Mouse (Mus musculus): Measurements from ENCODE around the gene Stambpl1. TPM values are rescaled to one million over a fixed set of nuclear protein-coding genes. Genes with fewer than 3 reads are reported as not detected.

Gene Stambpl1
- polyA plus RNA-seq, 1 experiment from 2014 or later, result 4.0 TPM

GRCm38 (mm10) chr19:34270824-34271464 lies 78.9 kb downstream of the Stambpl1 start:
- WGBS, result 94% methylated on average over 13 of the region's 13 CpGs
- H3K36me3 ChIP-seq (ENCODE audit: control insufficient read depth, insufficient read depth, low read length), result no peaks in the 10 kb centered on the region
- DNase-seq (ENCODE audit: low spot score) (no peak), ATAC-seq (ENCODE audit: insufficient read depth, low FRiP score, low TSS enrichment) (no peak)
- no peak overlapping the region for H3K9ac ChIP-seq (ENCODE audit: low read length)
- no peak overlapping the region for H3K27ac ChIP-seq (ENCODE audit: low read depth, low read length)
- no peaks in the 10 kb centered on the region for H3K4me1 ChIP-seq (ENCODE audit: control insufficient read depth, insufficient read depth, low read length)
- H3K4me2 ChIP-seq (ENCODE audit: low read depth), result no peak overlapping the region
- no peaks in the 10 kb centered on the region for H3K9me3 ChIP-seq (ENCODE audit: control insufficient read depth, low read length)
- no peak overlapping the region for H3K4me3 ChIP-seq (ENCODE audit: low read depth, low read length)
- H3K27me3 ChIP-seq (ENCODE audit: control insufficient read depth, insufficient read depth, low read length), result no peaks in the 10 kb centered on the region

GRCm38 (mm10) chr19:34273073-34273472 lies 81.0 kb downstream of the Stambpl1 start:
- H3K27me3 ChIP-seq (ENCODE audit: control insufficient read depth, insufficient read depth, low read length), result no peaks in the 10 kb centered on the region
- no peak overlapping the region for H3K4me3 ChIP-seq (ENCODE audit: low read depth, low read length)
- no peaks in the 10 kb centered on the region for H3K9me3 ChIP-seq (ENCODE audit: control insufficient read depth, low read length)
- no peak overlapping the region for H3K27ac ChIP-seq (ENCODE audit: low read depth, low read length)
- H3K4me1 ChIP-seq (ENCODE audit: control insufficient read depth, insufficient read depth, low read length), result no peaks in the 10 kb centered on the region
- no peak for ATAC-seq (ENCODE audit: insufficient read depth, low FRiP score, low TSS enrichment)
- H3K36me3 ChIP-seq (ENCODE audit: control insufficient read depth, insufficient read depth, low read length), result no peaks in the 10 kb centered on the region
- WGBS, result 94% methylated on average over 1 of the region's 1 CpGs
- no peak for DNase-seq (ENCODE audit: low spot score)
- H3K9ac ChIP-seq (ENCODE audit: low read length), result no peak overlapping the region
- H3K4me2 ChIP-seq (ENCODE audit: low read depth), result no peak overlapping the region

GRCm38 (mm10) chr19:34278078-34278477 lies 86.0 kb downstream of the Stambpl1 start:
- Histone ChIP-seq H3K4me2 (ENCODE audit: low read depth) (no peak overlapping the region), H3K4me1 (ENCODE audit: control insufficient read depth, insufficient read depth, low read length) (no peaks in the 10 kb centered on the region), H3K27ac (ENCODE audit: low read depth, low read length) (no peak overlapping the region), H3K4me3 (ENCODE audit: low read depth, low read length) (no peak overlapping the region), H3K27me3 (ENCODE audit: control insufficient read depth, insufficient read depth, low read length) (no peaks in the 10 kb centered on the region), H3K9ac (ENCODE audit: low read length) (no peak overlapping the region), H3K36me3 (ENCODE audit: control insufficient read depth, insufficient read depth, low read length) (no peaks in the 10 kb centered on the region), H3K9me3 (ENCODE audit: control insufficient read depth, low read length) (no peaks in the 10 kb centered on the region)
- DNase-seq (ENCODE audit: low spot score) (no peak), ATAC-seq (ENCODE audit: insufficient read depth, low FRiP score, low TSS enrichment) (no peak)
- WGBS, result 90% methylated on average over 3 of the region's 3 CpGs

- no peak for DNase-seq (ENCODE audit: low spot score)
- no peak overlapping the region for H3K27ac ChIP-seq (ENCODE audit: low read depth, low read length)
- H3K4me2 ChIP-seq (ENCODE audit: low read depth), result no peak overlapping the region
- no peaks in the 10 kb centered on the region for H3K36me3 ChIP-seq (ENCODE audit: control insufficient read depth, insufficient read depth, low read length)
- WGBS, result 90% methylated on average over 6 of the region's 6 CpGs
- H3K9me3 ChIP-seq (ENCODE audit: control insufficient read depth, low read length), result no peaks in the 10 kb centered on the region
- no peaks in the 10 kb centered on the region for H3K27me3 ChIP-seq (ENCODE audit: control insufficient read depth, insufficient read depth, low read length)
- H3K9ac ChIP-seq (ENCODE audit: low read length), result no peak overlapping the region
- no peak for ATAC-seq (ENCODE audit: insufficient read depth, low FRiP score, low TSS enrichment)
- no peak overlapping the region for H3K4me3 ChIP-seq (ENCODE audit: low read depth, low read length)
- no peaks in the 10 kb centered on the region for H3K4me1 ChIP-seq (ENCODE audit: control insufficient read depth, insufficient read depth, low read length)
Observed at GRCm38 (mm10) chr19:34283614-34284013, 91.6 kb downstream of the Stambpl1 start.

- H3K4me2 ChIP-seq (ENCODE audit: low read depth), result no peak overlapping the region
- no peak overlapping the region for H3K4me3 ChIP-seq (ENCODE audit: low read depth, low read length)
- no peak for DNase-seq (ENCODE audit: low spot score)
- WGBS, result 67% methylated on average over 10 of the region's 10 CpGs
- H3K27me3 ChIP-seq (ENCODE audit: control insufficient read depth, insufficient read depth, low read length), result no peaks in the 10 kb centered on the region
- ATAC-seq (ENCODE audit: insufficient read depth, low FRiP score, low TSS enrichment), result no peak
- no peaks in the 10 kb centered on the region for H3K4me1 ChIP-seq (ENCODE audit: control insufficient read depth, insufficient read depth, low read length)
- H3K9ac ChIP-seq (ENCODE audit: low read length), result no peak overlapping the region
- no peak overlapping the region for H3K27ac ChIP-seq (ENCODE audit: low read depth, low read length)
- H3K9me3 ChIP-seq (ENCODE audit: control insufficient read depth, low read length), result no peaks in the 10 kb centered on the region
- H3K36me3 ChIP-seq (ENCODE audit: control insufficient read depth, insufficient read depth, low read length), result no peaks in the 10 kb centered on the region
Observed at GRCm38 (mm10) chr19:34284383-34284782, 92.4 kb downstream of the Stambpl1 start.

GRCm38 (mm10) chr19:34284826-34285225 lies 92.8 kb downstream of the Stambpl1 start:
- no peaks in the 10 kb centered on the region for H3K9me3 ChIP-seq (ENCODE audit: control insufficient read depth, low read length)
- 52% methylated on average over 2 of the region's 2 CpGs for WGBS
- H3K27me3 ChIP-seq (ENCODE audit: control insufficient read depth, insufficient read depth, low read length), result no peaks in the 10 kb centered on the region

GRCm38 (mm10) chr19:34287221-34287620 lies 95.2 kb downstream of the Stambpl1 start:
- DNase-seq (ENCODE audit: low spot score), result no peak

More at GRCm38 (mm10) chr19:34284826-34285225, 92.8 kb downstream of the Stambpl1 start:
- Histone ChIP-seq H3K4me1 (ENCODE audit: control insufficient read depth, insufficient read depth, low read length) (no peaks in the 10 kb centered on the region), H3K4me2 (ENCODE audit: low read depth) (no peak overlapping the region), H3K9ac (ENCODE audit: low read length) (no peak overlapping the region), H3K4me3 (ENCODE audit: low read depth, low read length) (no peak overlapping the region), H3K36me3 (ENCODE audit: control insufficient read depth, insufficient read depth, low read length) (no peaks in the 10 kb centered on the region), H3K27ac (ENCODE audit: low read depth, low read length) (no peak overlapping the region)
- no peak for ATAC-seq (ENCODE audit: insufficient read depth, low FRiP score, low TSS enrichment)
- no peak for DNase-seq (ENCODE audit: low spot score)

GRCm38 (mm10) chr19:34287656-34288415 lies 95.8 kb downstream of the Stambpl1 start:
- ATAC-seq (ENCODE audit: insufficient read depth, low FRiP score, low TSS enrichment) (no peak), DNase-seq (ENCODE audit: low spot score) (no peak)
- H3K4me2 ChIP-seq (ENCODE audit: low read depth), result no peak overlapping the region
- H3K27me3 ChIP-seq (ENCODE audit: control insufficient read depth, insufficient read depth, low read length), result no peaks in the 10 kb centered on the region
- no peaks in the 10 kb centered on the region for H3K4me1 ChIP-seq (ENCODE audit: control insufficient read depth, insufficient read depth, low read length)
- H3K9me3 ChIP-seq (ENCODE audit: control insufficient read depth, low read length), result no peaks in the 10 kb centered on the region
- WGBS, result 88% methylated on average over 13 of the region's 13 CpGs
- no peak overlapping the region for H3K4me3 ChIP-seq (ENCODE audit: low read depth, low read length)
- H3K36me3 ChIP-seq (ENCODE audit: control insufficient read depth, insufficient read depth, low read length), result no peaks in the 10 kb centered on the region
- no peak overlapping the region for H3K9ac ChIP-seq (ENCODE audit: low read length)
- H3K27ac ChIP-seq (ENCODE audit: low read depth, low read length), result no peak overlapping the region

More at GRCm38 (mm10) chr19:34287221-34287620, 95.2 kb downstream of the Stambpl1 start:
- no peak overlapping the region for H3K9ac ChIP-seq (ENCODE audit: low read length)
- no peak overlapping the region for H3K4me2 ChIP-seq (ENCODE audit: low read depth)
- H3K4me1 ChIP-seq (ENCODE audit: control insufficient read depth, insufficient read depth, low read length), result no peaks in the 10 kb centered on the region
- H3K36me3 ChIP-seq (ENCODE audit: control insufficient read depth, insufficient read depth, low read length), result no peaks in the 10 kb centered on the region
- ATAC-seq (ENCODE audit: insufficient read depth, low FRiP score, low TSS enrichment), result no peak
- no peak overlapping the region for H3K27ac ChIP-seq (ENCODE audit: low read depth, low read length)
- no peaks in the 10 kb centered on the region for H3K27me3 ChIP-seq (ENCODE audit: control insufficient read depth, insufficient read depth, low read length)
- no peaks in the 10 kb centered on the region for H3K9me3 ChIP-seq (ENCODE audit: control insufficient read depth, low read length)
- no peak overlapping the region for H3K4me3 ChIP-seq (ENCODE audit: low read depth, low read length)

GRCm38 (mm10) chr19:34288696-34289095 lies 96.7 kb downstream of the Stambpl1 start:
- ATAC-seq (ENCODE audit: insufficient read depth, low FRiP score, low TSS enrichment), result no peak
- Histone ChIP-seq H3K4me1 (ENCODE audit: control insufficient read depth, insufficient read depth, low read length) (no peaks in the 10 kb centered on the region), H3K4me2 (ENCODE audit: low read depth) (no peak overlapping the region), H3K9ac (ENCODE audit: low read length) (no peak overlapping the region), H3K27ac (ENCODE audit: low read depth, low read length) (no peak overlapping the region), H3K36me3 (ENCODE audit: control insufficient read depth, insufficient read depth, low read length) (no peaks in the 10 kb centered on the region), H3K27me3 (ENCODE audit: control insufficient read depth, insufficient read depth, low read length) (no peaks in the 10 kb centered on the region), H3K9me3 (ENCODE audit: control insufficient read depth, low read length) (no peaks in the 10 kb centered on the region), H3K4me3 (ENCODE audit: low read depth, low read length) (no peak overlapping the region)
- no peak for DNase-seq (ENCODE audit: low spot score)
- WGBS, result 100% methylated on average over 1 of the region's 1 CpGs
